Mouse (Mus musculus): ENCODE results near the gene Eloa. TPM values are rescaled to one million over a fixed set of nuclear protein-coding genes. Genes with fewer than 3 reads are reported as not detected.
A peak's percentile ranks its signal among the peaks of the same experiment; 100 is the strongest.

The Eloa gene
- polyA plus RNA-seq, 1 experiment from 2014 or later: 32.6 TPM

DNA sequence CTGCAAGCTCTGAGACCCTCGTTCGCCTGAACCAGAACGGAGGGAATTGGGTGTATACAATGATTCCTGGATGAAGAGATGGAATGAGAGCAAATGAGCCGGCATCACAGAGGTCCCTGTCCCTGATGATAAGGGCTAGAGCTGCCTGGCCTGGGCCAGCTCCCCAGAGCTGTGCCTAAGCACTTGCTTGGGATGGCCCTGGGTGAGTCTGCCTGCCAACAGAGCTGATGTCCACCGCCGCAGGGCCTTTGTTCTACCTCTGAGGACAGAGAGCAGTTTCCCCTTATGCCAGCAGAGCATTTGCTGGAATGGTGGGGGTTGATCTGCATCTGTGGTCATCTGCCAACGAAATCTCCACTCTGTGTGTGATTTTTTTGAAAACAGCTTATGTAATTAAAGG lies 59.4 kb downstream of the Eloa start:
- Histone ChIP-seq H3K4me1 (peaks cover 17% of the 10 kb centered on the region), H3K9me3 (no peaks in the 10 kb centered on the region), H3K4me3 (no peak overlapping the region), H3K36me3 (peaks cover 31% of the 10 kb centered on the region), H3K4me2 (replicated peaks) (no peak overlapping the region), H3K9ac (replicated peaks) (no peak overlapping the region), H3K27ac (replicated peaks) (no peak overlapping the region), H3K27me3 (no peaks in the 10 kb centered on the region)
- 89% methylated on average over 7 of the region's 7 CpGs for WGBS
- no peak for ATAC-seq (replicated peaks)

DNA sequence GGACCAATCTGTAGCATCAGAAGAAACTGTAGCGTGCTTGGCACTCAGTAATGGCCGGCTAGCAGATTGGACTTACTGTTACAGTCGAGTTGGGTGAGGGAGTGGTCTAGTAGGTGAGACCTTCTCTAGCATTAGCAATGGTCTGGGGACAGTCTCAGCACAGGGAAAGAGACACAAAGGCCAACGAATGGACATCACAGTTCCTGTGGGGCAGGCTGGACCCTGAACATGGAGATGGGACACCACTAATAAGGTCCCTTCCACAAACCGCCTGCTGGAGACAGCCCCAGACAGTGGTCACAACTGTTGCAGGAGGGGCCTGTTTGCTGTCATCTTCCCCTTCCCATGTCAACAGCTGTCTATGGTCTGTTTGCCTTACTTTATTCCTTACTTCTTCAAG lies 59.9 kb downstream of the Eloa start:
- Histone ChIP-seq H3K4me3 (no peak overlapping the region), H3K27ac (replicated peaks) (no peak overlapping the region), H3K4me2 (replicated peaks) (no peak overlapping the region), H3K9me3 (no peaks in the 10 kb centered on the region), H3K4me1 (peaks cover 17% of the 10 kb centered on the region), H3K27me3 (no peaks in the 10 kb centered on the region), H3K9ac (replicated peaks) (no peak overlapping the region), H3K36me3 (peaks cover 28% of the 10 kb centered on the region)
- no peak for ATAC-seq (replicated peaks)
- 98% methylated on average over 5 of the region's 5 CpGs for WGBS

DNA sequence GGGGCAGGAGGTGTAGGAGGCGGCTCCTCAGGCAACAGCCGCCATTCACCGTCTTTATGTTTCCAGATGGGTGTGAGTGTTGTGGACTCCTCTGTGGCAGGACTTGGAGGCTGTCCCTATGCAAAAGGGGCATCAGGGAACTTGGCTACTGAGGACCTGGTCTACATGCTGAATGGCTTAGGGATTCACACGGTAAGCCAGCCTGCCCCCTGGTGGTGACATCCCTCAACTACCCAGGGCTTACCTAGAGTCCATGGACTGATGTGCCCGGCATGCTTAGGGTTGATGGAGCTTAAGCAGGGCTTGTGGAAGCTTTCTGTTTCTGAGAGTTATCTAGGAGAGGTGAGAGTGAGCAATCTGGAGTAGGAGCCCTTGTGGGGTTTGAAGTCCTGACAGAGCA lies 60.8 kb downstream of the Eloa start:
- no peak overlapping the region for H3K27ac ChIP-seq (replicated peaks)
- WGBS: 18% methylated on average over 5 of the region's 5 CpGs
- no peak for ATAC-seq (replicated peaks)
- no peak overlapping the region for H3K9ac ChIP-seq (replicated peaks)
- H3K27me3 ChIP-seq: no peaks in the 10 kb centered on the region
- peaks cover 17% of the 10 kb centered on the region for H3K4me1 ChIP-seq
- H3K4me3 ChIP-seq: no peak overlapping the region
- peaks cover 24% of the 10 kb centered on the region for H3K36me3 ChIP-seq
- no peaks in the 10 kb centered on the region for H3K9me3 ChIP-seq
- no peak overlapping the region for H3K4me2 ChIP-seq (replicated peaks)

DNA sequence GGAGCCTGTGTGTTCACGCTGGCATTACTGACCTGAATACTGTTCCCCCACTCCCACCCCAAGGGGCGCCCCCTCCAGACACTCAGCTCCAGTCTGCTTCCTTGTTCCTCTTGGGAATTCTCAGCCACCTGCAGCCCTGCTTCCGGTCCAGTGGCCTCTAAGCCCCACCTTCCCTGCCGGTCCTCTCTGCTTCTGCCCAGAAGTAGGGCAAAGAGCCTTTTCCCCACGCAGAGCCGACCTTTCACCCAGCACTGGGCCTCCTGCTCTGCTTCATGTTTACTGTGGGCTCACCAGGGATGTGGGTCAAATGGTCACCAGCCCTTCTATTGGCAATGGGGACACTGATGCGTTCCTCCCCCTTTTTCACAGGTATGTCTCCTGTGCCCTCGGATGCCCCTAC lies 63.2 kb downstream of the Eloa start:
- H3K27ac ChIP-seq (replicated peaks): no peak overlapping the region
- H3K4me2 ChIP-seq (replicated peaks): no peak overlapping the region
- H3K36me3 ChIP-seq: peaks cover 32% of the 10 kb centered on the region
- no peak overlapping the region for H3K9ac ChIP-seq (replicated peaks)
- no peak overlapping the region for H3K4me3 ChIP-seq
- H3K4me1 ChIP-seq: peaks cover 7% of the 10 kb centered on the region
- H3K27me3 ChIP-seq: no peaks in the 10 kb centered on the region
- ATAC-seq (replicated peaks): no peak
- H3K9me3 ChIP-seq: no peaks in the 10 kb centered on the region
- 62% methylated on average over 8 of the region's 8 CpGs for WGBS

DNA sequence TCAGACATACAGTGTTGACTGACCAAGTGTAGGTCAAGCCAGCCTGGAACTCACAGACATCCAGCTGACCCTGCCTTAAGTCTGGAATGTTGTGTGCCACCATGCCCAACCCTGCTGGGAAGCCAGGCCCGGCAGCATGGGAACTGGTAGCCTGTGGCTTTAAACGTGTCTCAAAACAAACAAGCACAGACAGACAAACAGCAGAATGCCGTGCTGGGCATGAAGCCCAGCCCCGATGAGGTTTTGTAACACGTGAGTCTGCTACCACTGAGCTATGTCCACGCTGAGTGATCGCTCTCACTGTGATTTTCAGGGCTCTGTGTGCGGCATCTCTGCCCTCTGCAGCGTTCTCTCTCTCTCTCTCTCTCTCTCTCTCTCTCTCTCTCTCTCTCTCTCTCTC lies 65.7 kb downstream of the Eloa start:
- Histone ChIP-seq H3K27ac (replicated peaks) (no peak overlapping the region), H3K4me2 (replicated peaks) (no peak overlapping the region), H3K4me1 (no peaks in the 10 kb centered on the region), H3K9ac (replicated peaks) (no peak overlapping the region), H3K36me3 (peaks cover 37% of the 10 kb centered on the region), H3K9me3 (no peaks in the 10 kb centered on the region), H3K4me3 (no peak overlapping the region), H3K27me3 (no peaks in the 10 kb centered on the region)
- 82% methylated on average over 9 of the region's 9 CpGs for WGBS
- no peak for ATAC-seq (replicated peaks)

DNA sequence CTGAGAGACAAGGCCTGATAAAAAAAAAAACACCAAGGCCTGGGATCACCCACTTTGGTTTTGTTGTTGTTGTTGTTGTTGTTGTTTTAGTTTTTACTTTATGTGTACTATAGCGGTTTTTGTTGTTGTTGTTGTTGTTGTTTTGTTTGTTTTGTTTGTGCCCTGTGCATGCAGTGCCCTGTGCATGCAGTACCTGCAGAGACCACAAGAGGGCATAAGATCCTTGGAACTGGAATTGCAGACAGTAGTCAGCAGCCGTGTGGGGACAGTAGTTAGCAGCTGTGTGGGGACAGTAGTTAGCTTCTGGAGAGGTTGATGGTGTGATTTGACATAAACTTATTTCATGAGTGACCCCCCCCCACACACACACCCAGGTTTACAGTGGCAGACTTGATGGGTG lies 67.3 kb downstream of the Eloa start:
- H3K4me1 ChIP-seq: no peaks in the 10 kb centered on the region
- no peaks in the 10 kb centered on the region for H3K27me3 ChIP-seq
- H3K9me3 ChIP-seq: no peaks in the 10 kb centered on the region
- no peak overlapping the region for H3K27ac ChIP-seq (replicated peaks)
- H3K9ac ChIP-seq (replicated peaks): no peak overlapping the region
- no peak overlapping the region for H3K4me3 ChIP-seq
- no peak overlapping the region for H3K4me2 ChIP-seq (replicated peaks)
- peaks cover 37% of the 10 kb centered on the region for H3K36me3 ChIP-seq
- ATAC-seq (replicated peaks): peak; percentile 67; the same call in 1 of the 2 replicates
- WGBS: 14% methylated on average over 2 of the region's 2 CpGs

Other genes with a start within 250 kb of the Eloa start
- 257 and 272 TPM in 2 replicates for gene Srsf10, start 166.0 kb downstream of the Eloa start, polyA plus RNA-seq (2015; fragmentation: Nextera tagmentation; extraction: Ambion mirVana)
- gene Pnrc2, start 147.9 kb downstream of the Eloa start, polyA plus RNA-seq (2015; fragmentation: Nextera tagmentation; extraction: Ambion mirVana): 131 and 134 TPM in 2 replicates
- 0.08 and 0.13 TPM in 2 replicates for gene Cnr2, start 126.4 kb downstream of the Eloa start, polyA plus RNA-seq (2015; fragmentation: Nextera tagmentation; extraction: Ambion mirVana)
- 50.9 and 56.7 TPM in 2 replicates for gene Fuca1, start 101.0 kb downstream of the Eloa start, polyA plus RNA-seq (2015; fragmentation: Nextera tagmentation; extraction: Ambion mirVana)
- 61.3 and 66.6 TPM in 2 replicates for gene Hmgcl, start 75.3 kb downstream of the Eloa start, polyA plus RNA-seq (2015; fragmentation: Nextera tagmentation; extraction: Ambion mirVana)
- 35.2 and 35.6 TPM in 2 replicates for gene Gale, start 58.0 kb downstream of the Eloa start, polyA plus RNA-seq (2015; fragmentation: Nextera tagmentation; extraction: Ambion mirVana)
- gene Lypla2, start 49.1 kb downstream of the Eloa start, polyA plus RNA-seq (2015; fragmentation: Nextera tagmentation; extraction: Ambion mirVana): 180 and 188 TPM in 2 replicates
- gene Pithd1, start 34.5 kb downstream of the Eloa start, polyA plus RNA-seq (2015; fragmentation: Nextera tagmentation; extraction: Ambion mirVana): 52.1 and 55.3 TPM in 2 replicates
- 302 and 341 TPM in 2 replicates for gene Rpl11, start 31.7 kb upstream of the Eloa start, polyA plus RNA-seq (2015; fragmentation: Nextera tagmentation; extraction: Ambion mirVana)
- gene Id3, start 121.7 kb upstream of the Eloa start, polyA plus RNA-seq (2015; fragmentation: Nextera tagmentation; extraction: Ambion mirVana): 87.3 and 98.1 TPM in 2 replicates
- 5.4 and 6.0 TPM in 2 replicates for gene E2f2, start 150.6 kb upstream of the Eloa start, polyA plus RNA-seq (2015; fragmentation: Nextera tagmentation; extraction: Ambion mirVana)
- 3.4 and 3.7 TPM in 2 replicates for gene Asap3, start 184.6 kb upstream of the Eloa start, polyA plus RNA-seq (2015; fragmentation: Nextera tagmentation; extraction: Ambion mirVana)
- 0.57 and 1.0 TPM in 2 replicates for gene Tcea3, start 226.0 kb upstream of the Eloa start, polyA plus RNA-seq (2015; fragmentation: Nextera tagmentation; extraction: Ambion mirVana)

Data from forebrain, embryonic 15.5 days (tissue).